Mouse (Mus musculus): ENCODE measurements around the gene Cdc42se1.

- TF ChIP-seq POLR2A (IDR thresholded peaks at IDR 0.05; ENCODE audit: control insufficient read depth, extremely low read depth, insufficient read depth, low read length, poor library complexity) (no peak), CTCF (IDR thresholded peaks at IDR 0.05; ENCODE audit: borderline replicate concordance, control insufficient read depth, extremely low read depth, insufficient read depth, low read length, poor library complexity) (no peak)
Observed at GRCm38 (mm10) chr3:95261975-95262374, 33.4 kb downstream of the Cdc42se1 start.

Measured in thymus, adult 2 months (tissue).